Mouse (Mus musculus) olfactory bulb, adult 2 months (tissue): ENCODE data around the gene Itm2b.

ENCODE experiments used
- CTCF ChIP-seq: fragments of 200-500 bp; IDR thresholded peaks from 2 replicates; pipeline ENCODE4 v1.5.1; 2012; ENCODE audit warnings: low read depth, mild to moderate bottlenecking, low read length, moderate library complexity; ENCODE audit not compliant: insufficient read depth
- POLR2A ChIP-seq: fragments of 200-500 bp; IDR thresholded peaks from 2 replicates; pipeline ENCODE4 v1.6.1; 2012; ENCODE audit warnings: mild to moderate bottlenecking, low read depth, low read length, moderate library complexity; ENCODE audit not compliant: insufficient read depth

DNA sequence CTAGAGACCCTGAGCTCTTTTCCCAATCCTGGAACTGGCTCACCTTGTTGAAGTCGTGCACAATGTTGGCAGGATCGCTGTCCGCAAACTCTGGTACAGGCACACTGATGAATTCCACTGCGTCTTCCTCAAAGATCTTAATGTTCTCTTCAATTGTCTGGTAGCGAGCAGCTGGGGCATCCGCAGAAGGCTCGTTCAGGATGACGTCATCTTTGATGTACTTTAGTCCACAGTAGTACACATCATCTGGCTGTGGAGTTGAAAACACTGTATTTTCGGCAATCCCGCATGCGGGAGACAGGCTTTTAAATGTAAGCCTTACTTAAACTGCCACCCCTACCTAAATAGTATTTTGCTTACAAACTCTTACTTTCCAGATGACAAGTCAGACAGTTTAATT, 18.8 kb downstream of the Itm2b start:
- TF ChIP-seq CTCF (no peak), POLR2A (no peak)
